Mouse (Mus musculus) forebrain, embryonic 12.5 days (tissue): ENCODE measurements around the gene Kmt5a. TPM values are rescaled to one million over a fixed set of nuclear protein-coding genes. Genes with fewer than 3 reads are reported as not detected.

Experiments used
- ATAC-seq: fragments of 200-750 bp; cut with Nextera tagmentation; 2 replicates; pipeline ENCODE4 v1.8.0; 2017; ENCODE audit warnings: moderate TSS enrichment; ENCODE audit not compliant: low FRiP score
- H3K27ac ChIP-seq: fragments of 300-500 bp; sonication (generic); 2 replicates; pipeline ENCODE4 v1.5.1; 2016; ENCODE audit warnings: mild to moderate bottlenecking
- H3K27me3 ChIP-seq: fragments of 300-500 bp; sonication (generic); 2 replicates; pipeline ENCODE4 v1.6.1; 2016; ENCODE audit warnings: mild to moderate bottlenecking
- H3K36me3 ChIP-seq: fragments of 300-500 bp; sonication (generic); replicated peaks from 2 replicates; pipeline ENCODE4 v1.6.1; 2016; ENCODE audit warnings: mild to moderate bottlenecking
- H3K4me1 ChIP-seq: fragments of 300-500 bp; sonication (generic); 2 replicates; pipeline ENCODE4 v1.6.1; 2016
- H3K4me2 ChIP-seq: fragments of 300-500 bp; sonication (generic); 2 replicates; pipeline ENCODE4 v1.6.1; 2016; ENCODE audit warnings: mild to moderate bottlenecking, moderate library complexity
- H3K4me3 ChIP-seq: fragments of 300-500 bp; sonication (generic); replicated peaks from 2 replicates; pipeline ENCODE4 v1.5.1; 2016; ENCODE audit warnings: mild to moderate bottlenecking
- H3K9ac ChIP-seq: fragments of 300-500 bp; sonication (generic); 2 replicates; pipeline ENCODE4 v1.6.1; 2016; ENCODE audit warnings: mild to moderate bottlenecking
- H3K9me3 ChIP-seq: fragments of 300-500 bp; sonication (generic); 2 replicates; pipeline ENCODE4 v1.6.1; 2016
- WGBS: fragments of 180-500 bp; shearing (Covaris S2); methylation state at CpG from one replicate; pipeline ENCODE4 v1.1.7; 2016; 5-methylcytosine and 5-hydroxymethylcytosine counted together
- polyA plus RNA-seq: library from polyadenylated mRNA; unstranded; fragments of >200 nt; fragmentation: Nextera tagmentation; extraction: Ambion mirVana; gene quantifications from 2 replicates; pipeline ENCODE4 v1.2.1, GENCODE M21; 2016

Gene Kmt5a
- polyA plus RNA-seq, result 41.9 and 59.7 TPM in 2 replicates

GRCm38 (mm10) chr5:124439447-124440093 lies at the start of gene Kmt5a:
Kmt5a (plus strand) TSS chr5:124439930.
- Histone ChIP-seq H3K36me3 (no peaks in the 10 kb centered on the region), H3K4me3 (peak within 1 kb of the TSS; percentile 76), H3K27me3 (peaks cover 4% of the 10 kb centered on the region; the same call in 1 of the 2 replicates), H3K9me3 (no peaks in the 10 kb centered on the region), H3K4me1 (peaks cover 11% of the 10 kb centered on the region), H3K9ac (peak within 1 kb of the TSS; percentile 80), H3K4me2 (peak within 1 kb of the TSS; percentile 98), H3K27ac (peak within 1 kb of the TSS; percentile 89)
- ATAC-seq, result peak; percentile 98
- WGBS, result 1% methylated on average over 34 of the region's 34 CpGs

GRCm38 (mm10) chr5:124392412-124392811 lies 47.3 kb upstream of the Kmt5a start:
- Histone ChIP-seq H3K9ac (no peak overlapping the region), H3K27me3 (no peaks in the 10 kb centered on the region), H3K4me2 (no peak overlapping the region), H3K36me3 (peaks cover 87% of the 10 kb centered on the region), H3K27ac (no peak overlapping the region), H3K4me1 (no peaks in the 10 kb centered on the region), H3K9me3 (no peaks in the 10 kb centered on the region), H3K4me3 (no peak overlapping the region)
- no peak for ATAC-seq
- 97% methylated on average over 4 of the region's 4 CpGs for WGBS

GRCm38 (mm10) chr5:124393726-124394125 lies 46.0 kb upstream of the Kmt5a start:
- ATAC-seq, result no peak
- Histone ChIP-seq H3K9ac (no peak overlapping the region), H3K36me3 (peaks cover 84% of the 10 kb centered on the region), H3K27ac (no peak overlapping the region), H3K4me3 (no peak overlapping the region), H3K27me3 (no peaks in the 10 kb centered on the region), H3K9me3 (no peaks in the 10 kb centered on the region), H3K4me1 (no peaks in the 10 kb centered on the region), H3K4me2 (no peak overlapping the region)
- WGBS, result 95% methylated on average over 7 of the region's 7 CpGs

GRCm38 (mm10) chr5:124410808-124411207 lies 28.9 kb upstream of the Kmt5a start:
- H3K27me3 ChIP-seq, result no peaks in the 10 kb centered on the region
- H3K4me1 ChIP-seq, result no peaks in the 10 kb centered on the region
- 85% methylated on average over 3 of the region's 3 CpGs for WGBS
- no peaks in the 10 kb centered on the region for H3K9me3 ChIP-seq
- no peak for ATAC-seq
- no peak overlapping the region for H3K4me2 ChIP-seq
- no peak overlapping the region for H3K9ac ChIP-seq
- peaks cover 59% of the 10 kb centered on the region for H3K36me3 ChIP-seq
- H3K4me3 ChIP-seq, result no peak overlapping the region
- H3K27ac ChIP-seq, result no peak overlapping the region

- ATAC-seq, result no peak
- no peak overlapping the region for H3K27ac ChIP-seq
- no peaks in the 10 kb centered on the region for H3K9me3 ChIP-seq
- no peaks in the 10 kb centered on the region for H3K4me1 ChIP-seq
- H3K4me3 ChIP-seq, result no peak overlapping the region
- H3K36me3 ChIP-seq, result peaks cover 52% of the 10 kb centered on the region
- no peak overlapping the region for H3K4me2 ChIP-seq
- H3K27me3 ChIP-seq, result no peaks in the 10 kb centered on the region
- 91% methylated on average over 5 of the region's 5 CpGs for WGBS
- H3K9ac ChIP-seq, result no peak overlapping the region
These were observed 27.6 kb upstream of the Kmt5a start for GRCm38 (mm10) chr5:124412163-124412562.

- Histone ChIP-seq H3K27ac (no peak overlapping the region), H3K4me1 (peaks cover under 1% of the 10 kb centered on the region; the same call in 1 of the 2 replicates), H3K36me3 (peaks cover 13% of the 10 kb centered on the region), H3K9me3 (no peaks in the 10 kb centered on the region), H3K4me3 (no peak overlapping the region), H3K9ac (no peak overlapping the region), H3K4me2 (no peak overlapping the region), H3K27me3 (no peaks in the 10 kb centered on the region)
- no peak for ATAC-seq
- 94% methylated on average over 2 of the region's 2 CpGs for WGBS
These were observed 20.8 kb upstream of the Kmt5a start for GRCm38 (mm10) chr5:124418903-124419302.

GRCm38 (mm10) chr5:124421786-124422185 lies 17.9 kb upstream of the Kmt5a start:
- Histone ChIP-seq H3K4me1 (peaks cover 7% of the 10 kb centered on the region), H3K36me3 (peaks cover 13% of the 10 kb centered on the region), H3K9ac (no peak overlapping the region), H3K4me2 (no peak overlapping the region), H3K9me3 (no peaks in the 10 kb centered on the region), H3K4me3 (no peak overlapping the region), H3K27ac (no peak overlapping the region), H3K27me3 (no peaks in the 10 kb centered on the region)
- WGBS, result 95% methylated on average over 2 of the region's 2 CpGs
- no peak for ATAC-seq

GRCm38 (mm10) chr5:124424200-124424722 lies 15.5 kb upstream of the Kmt5a start:
- peak overlapping the region; percentile 99 for H3K4me3 ChIP-seq
- peak overlapping the region; percentile 88 for H3K27ac ChIP-seq
- no peaks in the 10 kb centered on the region for H3K9me3 ChIP-seq
- peak overlapping the region; percentile 78 for H3K4me2 ChIP-seq
- no peaks in the 10 kb centered on the region for H3K27me3 ChIP-seq
- peaks cover 8% of the 10 kb centered on the region for H3K36me3 ChIP-seq
- peaks cover 7% of the 10 kb centered on the region for H3K4me1 ChIP-seq
- no peak for ATAC-seq
- 4% methylated on average over 14 of the region's 14 CpGs for WGBS
- H3K9ac ChIP-seq, result peak overlapping the region; percentile 98

- peak; percentile 75 for ATAC-seq
- Histone ChIP-seq H3K9ac (peak overlapping the region; percentile 98), H3K4me1 (peaks cover 7% of the 10 kb centered on the region), H3K27me3 (no peaks in the 10 kb centered on the region), H3K27ac (peak overlapping the region; percentile 88), H3K4me3 (peak overlapping the region; percentile 99), H3K36me3 (peaks cover 5% of the 10 kb centered on the region; the same call in 1 of the 2 replicates), H3K4me2 (peak overlapping the region; percentile 78), H3K9me3 (no peaks in the 10 kb centered on the region)
- WGBS, result under 1% methylated on average over 62 of the region's 63 CpGs
These were observed 14.9 kb upstream of the Kmt5a start for GRCm38 (mm10) chr5:124424723-124425411.

GRCm38 (mm10) chr5:124425412-124426259 lies 14.1 kb upstream of the Kmt5a start, which contains the start of gene Sbno1:
Sbno1 (minus strand) TSS chr5:124426001.
- Histone ChIP-seq H3K4me1 (peaks cover 7% of the 10 kb centered on the region), H3K4me3 (peak within 1 kb of the TSS; percentile 99), H3K4me2 (peak within 1 kb of the TSS; percentile 78), H3K27ac (peak within 1 kb of the TSS; percentile 88), H3K36me3 (peaks cover 5% of the 10 kb centered on the region; the same call in 1 of the 2 replicates), H3K27me3 (no peaks in the 10 kb centered on the region), H3K9me3 (no peaks in the 10 kb centered on the region), H3K9ac (peak within 1 kb of the TSS; percentile 98)
- peak; percentile 95 for ATAC-seq
- under 1% methylated on average over 54 of the region's 81 CpGs for WGBS

- no peak for ATAC-seq
- H3K4me3 ChIP-seq, result peak overlapping the region; percentile 99; the same call in 1 of the 2 replicates
- H3K9ac ChIP-seq, result no peak overlapping the region
- H3K4me1 ChIP-seq, result peaks cover 7% of the 10 kb centered on the region
- H3K27me3 ChIP-seq, result no peaks in the 10 kb centered on the region
- H3K36me3 ChIP-seq, result peaks cover 5% of the 10 kb centered on the region; the same call in 1 of the 2 replicates
- H3K4me2 ChIP-seq, result peak overlapping the region; percentile 48
- H3K27ac ChIP-seq, result peak overlapping the region; percentile 88; the same call in 1 of the 2 replicates
- no peaks in the 10 kb centered on the region for H3K9me3 ChIP-seq
- WGBS, result 94% methylated on average over 10 of the region's 10 CpGs
These were observed 13.2 kb upstream of the Kmt5a start for GRCm38 (mm10) chr5:124426475-124427071.
